Mouse (Mus musculus): ENCODE measurements around the gene Tgif1.

The Tgif1 gene

DNA sequence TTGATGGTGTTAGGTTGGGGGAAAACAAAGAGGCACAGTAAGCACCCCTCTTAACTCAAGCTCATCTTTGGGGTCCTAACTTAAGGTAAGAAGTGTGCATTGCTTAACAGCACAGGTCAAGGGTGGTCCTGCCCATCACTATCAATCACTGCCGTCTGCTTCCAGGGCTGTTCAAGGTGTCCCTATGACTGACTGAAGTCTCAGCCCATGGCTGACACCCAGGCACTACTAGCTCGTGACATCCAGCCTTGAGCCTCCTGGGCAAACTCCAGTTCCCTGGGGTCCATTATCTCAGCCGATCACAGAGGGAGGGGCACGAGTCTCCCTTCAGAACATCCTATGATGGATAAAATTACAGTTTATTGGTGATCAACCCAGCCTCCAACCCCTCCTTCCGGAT, 12.7 kb upstream of the Tgif1 start:
- no peak for DNase-seq (ENCODE audit: low read depth, low spot score)

DNA sequence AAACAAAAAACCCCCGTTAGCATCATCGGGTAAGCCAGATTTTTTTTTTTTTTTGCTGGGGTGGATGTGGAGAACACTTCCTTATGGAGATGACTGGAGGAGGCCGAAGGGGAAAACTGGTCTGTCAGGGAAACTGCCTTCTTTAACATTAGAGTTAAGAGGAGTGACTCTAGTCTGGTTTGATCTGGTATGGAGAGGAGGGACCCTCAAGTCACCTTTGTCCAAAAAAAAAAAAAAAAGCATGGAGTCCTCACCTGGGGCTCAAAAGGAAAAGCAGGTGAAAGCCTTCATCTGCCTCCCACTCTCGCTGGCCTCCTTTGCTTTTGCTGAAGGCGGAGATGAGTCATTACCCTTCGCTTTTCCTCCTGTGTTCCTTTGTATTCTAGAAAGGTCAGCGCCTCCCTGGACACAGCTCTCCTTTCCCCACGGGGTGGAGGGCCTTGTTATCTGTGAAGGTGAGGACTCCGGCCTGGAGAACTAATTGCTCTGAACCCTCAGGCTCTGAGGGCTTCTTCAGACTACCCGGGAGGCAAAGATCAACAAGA, 11.8 kb upstream of the Tgif1 start:
- no peak for DNase-seq (ENCODE audit: low read depth, low spot score)

DNA sequence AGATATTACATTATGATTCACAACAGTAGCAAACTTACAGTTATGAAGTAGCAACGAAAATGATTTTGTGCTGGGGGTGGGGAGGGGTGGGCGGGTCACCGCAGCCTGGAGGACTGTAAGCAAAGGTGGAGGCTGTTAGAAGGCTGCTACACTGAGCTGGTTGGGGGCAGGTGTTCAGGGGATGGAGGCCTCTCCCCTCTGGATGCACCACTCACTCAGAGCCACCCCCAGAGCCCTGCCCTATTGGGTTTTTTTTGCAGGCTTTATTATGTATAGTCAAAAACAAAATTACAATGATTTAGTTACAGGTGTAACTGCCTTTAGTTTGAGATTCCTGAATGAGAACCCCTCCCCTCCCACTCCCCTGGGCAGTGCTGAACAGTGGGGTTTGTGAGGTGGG, 11.3 kb upstream of the Tgif1 start:
- DNase-seq (ENCODE audit: low read depth, low spot score): no peak

DNA sequence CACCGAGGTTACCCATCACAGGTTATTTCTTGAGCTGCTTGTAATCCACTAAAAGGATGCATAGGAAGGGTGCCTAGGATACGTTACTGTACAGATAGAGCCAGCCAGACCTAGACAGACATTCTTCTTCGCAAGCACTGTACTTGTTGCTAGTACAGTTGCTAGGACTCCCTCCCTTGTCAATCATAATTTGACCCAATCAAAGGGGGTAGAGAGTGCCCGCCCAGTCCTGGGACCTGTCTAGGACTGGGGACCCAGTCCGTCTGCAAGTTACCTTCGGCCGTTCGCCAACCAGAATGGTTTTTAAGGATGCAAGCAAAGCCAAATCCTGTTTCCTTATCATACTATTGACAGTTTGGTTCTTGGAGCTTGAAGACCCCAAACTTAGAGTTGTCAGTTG, 10.8 kb upstream of the Tgif1 start:
- no peak for DNase-seq (ENCODE audit: low read depth, low spot score)

DNA sequence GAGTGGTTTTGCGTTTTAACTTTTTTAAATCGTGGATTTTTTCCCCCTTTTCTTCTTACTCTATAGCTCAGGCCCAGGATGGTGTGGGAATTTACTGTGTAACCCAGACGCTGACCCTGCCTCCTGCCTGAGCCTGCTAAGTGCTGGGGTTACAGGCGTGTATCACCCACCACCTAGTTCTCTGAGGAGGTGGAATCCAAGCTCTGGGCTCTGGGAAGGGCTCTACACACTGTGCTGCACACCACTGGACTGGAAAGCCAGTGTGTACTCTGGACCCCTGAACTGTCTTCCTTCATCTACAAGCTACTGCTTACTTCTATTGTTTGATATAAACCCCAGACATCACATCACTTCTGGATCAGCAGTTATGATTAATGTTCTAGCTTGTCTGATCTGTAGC, 5.5 kb upstream of the Tgif1 start:
- DNase-seq (ENCODE audit: low read depth, low spot score): no peak

DNA sequence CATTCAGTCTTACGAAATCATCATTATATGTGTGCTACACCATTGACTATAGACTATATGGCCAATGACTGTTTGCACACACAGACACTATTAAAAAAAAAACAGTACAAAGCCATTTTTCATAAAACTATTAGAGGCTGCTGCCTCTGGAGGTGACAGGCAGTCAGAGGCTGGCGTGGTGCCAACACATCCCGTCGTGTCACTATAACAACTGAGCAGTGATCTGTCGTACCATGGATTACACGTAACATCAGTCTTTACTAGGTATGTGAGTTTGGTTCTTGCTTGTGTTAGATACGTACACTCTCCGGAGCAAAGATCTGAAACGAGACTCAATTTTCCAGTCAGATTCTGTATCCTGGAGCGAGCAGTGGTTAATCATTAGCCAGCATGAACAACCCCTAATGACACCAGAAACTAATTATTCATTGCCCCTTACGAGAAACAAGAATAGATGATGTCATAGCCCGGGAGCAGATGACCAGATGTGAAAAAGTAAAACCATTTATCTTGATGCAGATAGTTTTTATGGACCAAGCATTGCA, 3.6 kb upstream of the Tgif1 start:
- no peak for DNase-seq (ENCODE audit: low read depth, low spot score)

DNA sequence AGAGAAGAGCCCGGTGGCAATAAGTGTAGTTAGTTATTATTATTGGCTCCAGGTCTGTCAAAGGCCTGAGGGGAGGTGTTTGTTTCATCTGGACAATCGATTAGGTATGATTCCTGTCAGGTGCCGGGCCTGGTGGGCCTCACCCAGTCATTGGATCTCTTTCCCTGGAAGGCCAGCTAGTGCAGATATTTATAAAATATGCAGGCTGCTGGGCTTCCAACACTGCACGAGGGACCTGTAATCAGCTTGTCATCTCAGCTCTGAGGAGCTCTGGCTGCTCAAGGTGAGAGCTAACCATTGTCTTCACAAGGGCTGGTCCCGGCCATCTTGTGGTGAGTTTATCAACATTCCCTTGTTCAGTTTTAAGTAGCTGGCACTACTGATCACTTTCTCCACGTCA, 675 bp upstream of the Tgif1 start:
- DNase-seq (ENCODE audit: low read depth, low spot score): no peak

DNA sequence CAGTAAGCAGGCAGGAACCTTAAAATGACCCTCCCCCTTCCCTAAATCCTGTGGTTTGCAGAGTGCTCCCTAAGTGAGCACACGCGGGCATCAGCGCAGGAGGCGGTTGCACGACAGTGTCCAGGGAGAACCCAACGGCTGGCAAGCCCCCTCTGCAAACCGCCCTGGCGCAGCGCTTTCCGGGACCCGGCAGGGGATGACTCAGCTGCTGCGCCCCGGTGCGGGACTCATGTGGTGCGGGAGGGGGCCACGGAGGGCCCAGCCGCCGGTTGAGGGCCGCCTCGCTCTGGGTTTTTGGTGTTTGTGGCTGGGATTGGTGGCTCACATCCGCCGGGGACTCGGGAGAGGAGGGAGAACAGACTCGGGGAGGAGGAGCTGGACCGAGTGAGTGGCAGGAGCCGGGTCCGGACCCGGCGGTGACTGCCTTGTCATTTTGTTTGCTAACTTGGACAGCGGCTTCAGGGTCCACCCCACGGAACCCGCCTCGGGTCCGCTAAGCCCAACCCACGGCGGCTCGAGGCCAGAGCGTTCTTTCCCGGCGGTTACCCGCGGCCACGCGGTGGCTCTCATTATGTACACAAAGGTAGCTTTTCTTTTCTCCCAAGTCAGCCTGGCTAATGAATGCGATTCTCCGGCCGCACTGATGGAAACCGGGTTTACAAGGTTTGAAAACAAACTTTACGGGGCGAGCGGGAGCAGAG, 510 bp downstream of the Tgif1 start:
- DNase-seq (ENCODE audit: low read depth, low spot score): no peak

DNA sequence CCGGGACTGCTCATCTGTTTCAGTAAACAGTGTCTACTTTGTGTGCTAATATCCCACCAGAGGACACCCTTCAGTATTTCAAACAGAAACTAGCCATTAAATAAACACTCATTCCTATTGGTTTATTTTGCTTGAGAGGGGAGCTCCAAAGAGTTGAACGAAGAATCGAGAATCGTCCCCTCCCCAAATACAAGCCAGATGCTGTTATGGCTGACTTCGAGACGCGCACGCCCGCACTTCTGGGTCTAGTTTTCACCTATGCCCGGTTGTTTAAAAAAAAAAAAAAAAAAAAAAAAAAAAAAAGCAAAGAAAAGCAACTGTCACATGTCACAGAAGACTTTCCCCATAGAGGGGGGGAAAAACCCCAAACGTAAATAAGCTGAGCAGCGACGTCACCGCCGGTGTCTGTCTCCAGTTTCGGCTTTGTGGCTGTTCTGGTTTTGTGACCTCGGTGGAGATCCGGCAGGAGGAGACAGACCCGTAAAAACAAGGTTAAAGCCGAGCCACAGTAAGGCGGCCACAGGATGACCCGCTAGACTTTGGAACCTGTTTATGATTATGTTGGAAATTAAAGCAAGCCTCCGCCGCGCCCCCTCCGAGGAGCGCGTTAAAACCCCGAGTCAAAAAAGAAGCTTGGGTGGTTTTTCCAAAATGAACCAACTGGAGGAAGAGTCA, 1.2 kb downstream of the Tgif1 start:
- no peak for DNase-seq (ENCODE audit: low read depth, low spot score)

DNA sequence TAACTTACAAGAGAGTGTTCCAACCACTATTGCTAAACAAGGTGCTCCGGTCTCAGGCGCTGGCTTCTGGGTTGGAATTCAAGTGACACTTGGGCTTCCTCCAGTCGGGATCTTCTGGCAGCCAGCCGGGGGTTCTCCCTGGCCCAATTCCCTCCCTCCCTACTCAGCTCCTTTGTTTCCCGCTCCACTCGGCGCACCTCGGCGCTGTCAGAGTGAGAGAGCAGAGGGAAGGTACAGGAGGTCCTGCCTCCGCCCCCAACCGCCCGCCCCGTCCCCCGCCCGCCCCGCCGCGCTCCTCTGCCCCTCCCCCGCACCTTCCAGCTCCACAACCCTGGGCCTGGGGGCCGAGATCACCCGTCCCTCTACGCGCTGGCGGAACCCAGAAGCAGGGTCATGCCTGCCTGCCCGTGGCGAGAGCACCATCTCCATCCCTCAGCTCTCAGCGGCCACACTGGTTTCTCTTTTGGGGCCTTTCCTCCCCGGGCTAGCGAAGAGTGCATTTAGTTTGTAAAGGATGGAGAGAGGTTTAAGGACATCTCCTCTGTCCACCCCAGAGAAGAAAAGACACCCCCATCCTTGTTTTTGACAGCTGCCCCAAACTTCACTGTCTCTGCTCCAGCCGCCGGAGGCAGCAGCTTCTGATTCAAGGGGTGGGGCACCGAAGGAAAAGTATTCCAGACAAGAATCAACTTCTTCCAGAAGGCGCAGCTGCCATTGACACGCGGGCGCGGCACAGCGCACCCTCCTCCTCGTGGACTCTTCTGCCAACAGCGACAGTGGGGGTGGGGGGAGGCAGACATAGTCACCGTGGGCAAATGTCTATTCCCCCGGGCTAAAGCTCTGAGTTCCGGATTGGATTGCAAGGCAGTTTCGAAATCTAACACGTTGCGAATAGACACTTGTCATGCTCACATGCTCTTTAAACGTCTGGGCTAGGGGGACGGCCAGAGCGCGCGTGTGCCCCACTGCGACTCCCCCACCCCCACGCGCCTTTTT, 2.1 kb downstream of the Tgif1 start:
- no peak for DNase-seq (ENCODE audit: low read depth, low spot score)

DNA sequence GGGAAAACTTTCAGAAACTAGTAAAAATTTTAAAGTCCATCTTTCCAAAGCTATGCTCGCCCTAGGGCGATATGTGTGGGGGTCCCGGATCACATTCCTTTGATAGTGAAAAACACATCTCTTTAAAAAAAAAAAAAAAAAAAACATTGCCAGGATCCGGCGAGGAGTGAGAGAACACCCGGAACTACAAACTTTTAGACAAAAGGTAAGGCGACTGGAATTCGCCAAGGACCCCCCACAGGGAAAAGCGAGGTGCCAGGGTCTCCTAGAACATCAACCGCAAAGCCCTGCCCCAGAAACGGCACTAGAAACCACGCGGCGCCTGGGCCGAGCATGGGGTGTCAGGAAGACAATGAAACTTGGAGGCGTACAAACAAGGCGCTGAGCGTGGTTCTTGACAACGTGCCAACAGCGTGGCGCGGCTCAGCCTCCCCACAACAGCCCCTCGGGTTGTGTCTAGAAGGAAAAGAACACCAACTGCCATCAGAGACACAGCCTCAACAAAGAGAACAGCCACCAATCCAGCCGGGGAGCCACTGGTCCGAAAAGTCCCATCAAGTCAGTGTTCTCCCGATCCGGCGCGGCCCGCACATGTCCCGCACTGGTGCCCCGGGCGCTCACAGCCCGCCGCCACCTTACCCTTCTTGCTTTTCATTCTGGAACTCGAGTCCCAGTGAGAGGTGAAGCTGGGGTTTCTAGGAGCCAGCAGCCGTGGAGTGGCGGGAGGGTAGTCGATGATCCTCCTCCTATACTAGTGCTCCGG, 2.9 kb downstream of the Tgif1 start:
- no peak for DNase-seq (ENCODE audit: low read depth, low spot score)

DNA sequence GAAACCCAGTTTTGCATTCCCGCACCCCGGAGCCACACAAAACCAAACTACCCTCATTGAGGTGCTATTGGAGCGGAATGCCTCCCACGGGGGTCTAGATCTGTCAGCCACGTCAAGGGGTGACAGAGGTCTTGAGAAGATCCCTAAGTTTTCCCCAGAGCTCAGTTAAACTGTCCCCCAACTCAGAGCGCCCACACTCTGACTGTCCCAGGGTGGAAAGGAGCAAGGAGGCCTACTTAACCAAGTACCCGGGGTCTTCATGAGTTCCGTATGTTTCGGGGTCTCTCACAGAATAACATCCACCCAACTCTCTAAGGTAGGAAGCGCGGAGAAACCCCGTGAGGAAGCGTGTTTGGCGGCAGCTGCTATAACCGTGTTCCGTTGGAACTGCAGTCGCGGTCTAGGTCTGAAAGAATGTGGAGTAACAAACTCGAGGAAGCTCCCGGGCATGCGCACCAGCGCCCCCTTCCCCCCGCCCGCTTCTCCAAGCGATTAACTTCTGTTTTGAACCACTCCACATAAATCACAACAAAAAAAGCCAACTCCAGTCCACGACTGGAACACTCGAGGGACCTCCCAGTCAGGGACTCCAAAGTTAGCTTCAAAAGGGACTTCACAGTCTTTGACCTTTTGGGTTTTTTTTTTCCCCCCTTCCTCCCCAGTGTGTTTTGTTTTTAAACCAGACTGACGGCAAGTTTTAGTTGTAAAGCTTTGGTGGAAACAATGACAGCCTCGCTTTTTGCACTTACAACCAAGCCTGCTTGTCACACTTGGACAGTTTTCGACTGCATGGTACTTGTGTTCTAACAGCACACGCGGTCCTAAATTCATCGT, 3.7 kb downstream of the Tgif1 start:
- DNase-seq (ENCODE audit: low read depth, low spot score): no peak

DNA sequence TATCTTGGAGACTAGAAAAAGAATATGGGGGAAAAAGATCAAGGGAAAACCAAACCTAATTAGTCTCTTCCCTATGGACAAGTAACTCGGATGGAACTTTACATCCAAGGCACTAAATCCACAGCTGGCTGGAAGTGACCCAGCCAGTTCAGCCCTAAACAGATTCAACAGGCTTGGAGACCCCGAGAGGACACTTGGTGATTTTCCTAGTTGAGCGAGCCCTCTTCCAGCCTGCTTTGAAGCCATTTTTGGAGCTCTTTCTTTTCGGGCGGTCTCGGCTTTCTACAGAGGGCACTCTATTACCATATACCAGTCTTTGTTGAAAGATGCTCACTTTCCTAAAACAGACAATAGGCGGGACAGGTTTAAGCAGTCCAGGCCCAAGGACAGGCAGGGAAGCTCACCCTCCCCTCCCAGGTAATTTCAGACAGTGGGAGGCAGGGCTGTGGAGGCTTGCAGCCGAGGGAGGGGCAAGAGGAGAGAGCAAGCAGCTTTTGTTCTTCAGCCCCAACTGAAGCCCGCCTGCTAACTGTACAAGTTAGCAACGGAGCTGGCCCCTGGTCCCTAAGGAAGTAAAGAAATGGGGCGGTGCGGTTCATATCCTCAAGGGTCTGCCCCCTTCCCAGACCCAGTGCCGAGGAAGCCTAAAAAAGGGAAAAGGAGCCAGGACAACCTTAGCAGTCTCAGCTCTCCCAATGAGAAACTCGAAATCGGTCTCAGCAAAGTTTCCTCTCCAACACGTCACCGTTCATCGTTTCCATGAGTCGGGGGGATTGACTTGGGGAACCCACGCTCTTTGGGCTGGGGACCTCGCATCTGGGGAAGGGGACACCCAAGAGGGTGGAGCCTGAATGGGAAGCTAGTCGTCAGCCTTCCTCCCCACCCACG, 4.6 kb downstream of the Tgif1 start:
- no peak for DNase-seq (ENCODE audit: low read depth, low spot score)

DNA sequence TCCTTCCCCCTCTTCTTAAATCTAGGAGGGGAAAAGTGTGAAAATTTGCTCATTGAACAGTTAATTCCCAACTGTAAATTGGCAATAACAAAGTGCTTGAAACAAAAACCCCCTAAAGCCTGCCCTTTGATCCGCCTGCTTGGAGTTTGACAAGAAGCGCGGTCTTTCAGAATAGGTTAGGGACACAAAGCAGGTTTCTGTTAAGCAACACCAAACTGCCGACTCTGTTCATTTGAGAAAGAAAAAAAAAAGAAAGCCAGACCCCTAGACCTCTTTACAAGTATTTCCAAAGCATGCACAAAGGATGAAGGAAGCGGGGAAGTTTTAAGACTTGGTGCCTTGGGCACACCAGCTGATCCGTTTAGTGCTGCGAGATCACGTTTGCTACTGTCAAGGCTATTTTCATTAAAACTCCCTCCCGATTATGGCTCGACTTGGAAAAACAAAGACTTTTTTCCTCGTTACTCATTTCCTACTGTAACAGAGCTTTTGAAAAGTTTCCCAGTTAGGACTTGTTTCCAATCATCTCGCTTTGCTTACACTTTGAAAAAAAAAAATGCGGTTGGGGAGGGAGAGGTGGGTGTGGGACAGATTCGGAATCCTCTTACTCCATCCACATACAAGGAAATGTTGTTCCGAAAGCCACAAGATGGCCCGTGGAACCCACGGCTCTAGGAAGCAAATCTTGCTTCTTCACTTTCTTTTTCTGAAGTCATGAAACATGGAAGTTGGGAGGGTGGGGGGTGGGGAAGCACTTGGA, 5.4 kb downstream of the Tgif1 start:
- DNase-seq (ENCODE audit: low read depth, low spot score): no peak

DNA sequence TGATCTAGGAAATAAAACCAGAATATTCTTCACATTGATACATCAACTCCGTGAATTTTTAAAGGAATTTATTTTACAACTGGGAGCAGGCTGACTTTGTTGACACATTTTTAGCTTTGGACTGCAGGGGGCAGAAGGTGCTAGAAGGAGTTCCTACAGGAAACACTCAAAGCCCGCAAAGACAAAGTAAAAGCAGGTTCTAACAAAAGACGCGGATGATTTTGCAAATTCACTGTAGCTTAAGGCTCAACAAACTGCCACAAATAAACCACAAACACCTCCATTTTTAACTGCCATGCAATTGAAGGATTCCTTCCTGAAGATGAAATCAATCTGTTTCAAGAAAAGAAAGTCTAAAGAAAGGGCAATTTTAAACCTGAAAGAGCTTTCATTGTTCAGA, 6.3 kb downstream of the Tgif1 start:
- no peak for DNase-seq (ENCODE audit: low read depth, low spot score)

DNA sequence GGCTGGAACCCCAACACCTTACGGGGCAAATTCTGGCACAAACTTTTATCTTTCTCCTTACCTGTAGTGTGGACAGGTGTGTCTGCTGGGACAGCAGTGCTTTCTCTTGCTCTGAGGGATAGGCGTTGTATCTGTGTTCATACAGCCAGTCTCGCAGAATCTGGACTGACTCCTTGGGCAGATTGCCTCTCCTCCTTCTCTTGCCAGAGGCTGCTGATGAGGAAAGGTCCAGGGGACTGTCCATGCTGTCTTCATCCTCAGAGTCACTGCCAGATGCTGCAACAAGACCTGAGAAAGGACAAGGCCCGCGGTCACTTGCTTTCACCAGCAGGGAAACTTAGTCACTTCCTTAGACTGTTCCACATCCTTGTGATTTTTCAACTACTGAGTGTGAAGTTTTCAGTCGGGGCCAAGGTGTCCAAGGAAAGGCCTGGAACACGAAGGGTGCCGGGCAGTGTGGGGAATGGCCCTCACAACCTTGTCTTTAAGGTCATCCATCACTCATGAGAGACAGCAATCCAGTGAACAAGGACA, 7.2 kb downstream of the Tgif1 start:
- no peak for DNase-seq (ENCODE audit: low read depth, low spot score)

DNA sequence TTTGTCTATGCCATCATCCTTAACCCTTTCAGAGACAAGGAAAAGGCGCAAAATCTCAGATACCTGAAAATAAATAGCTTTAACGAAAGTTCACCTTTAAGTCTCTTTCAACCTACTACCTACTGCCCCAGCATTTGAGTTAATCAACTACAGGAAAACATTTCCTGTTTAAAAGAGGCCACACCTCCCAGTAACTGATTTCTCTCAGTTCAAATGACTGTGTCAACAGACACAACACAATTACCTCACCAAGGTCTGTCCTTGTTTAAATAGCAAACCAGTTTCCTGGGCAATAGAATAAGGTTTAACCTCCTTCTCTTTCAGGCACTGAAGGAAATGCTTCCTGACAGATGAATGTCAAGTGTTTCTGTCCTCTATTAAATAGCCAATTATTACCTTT, 7.8 kb downstream of the Tgif1 start:
- no peak for DNase-seq (ENCODE audit: low read depth, low spot score)

DNA sequence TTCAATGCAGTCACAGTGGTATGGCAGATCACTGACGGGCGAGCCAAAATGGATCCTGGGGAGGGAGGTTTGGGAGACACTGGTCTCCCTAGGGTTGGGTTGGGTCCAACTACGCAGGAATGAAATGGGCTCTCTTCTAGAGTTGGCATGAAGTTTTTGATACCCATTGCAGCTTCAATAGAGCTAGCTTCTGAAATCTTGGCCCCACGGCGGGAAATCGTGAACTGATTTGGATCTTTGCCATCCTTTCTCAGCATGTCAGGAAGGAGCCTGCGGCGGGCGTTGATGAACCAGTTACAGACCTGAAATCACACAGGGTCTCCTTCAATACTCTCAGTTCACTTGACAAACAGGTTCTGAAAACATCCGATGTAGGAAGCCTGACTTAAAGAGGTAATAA, 8.4 kb downstream of the Tgif1 start:
- DNase-seq (ENCODE audit: low read depth, low spot score): no peak
